Mouse (Mus musculus): ENCODE results near the gene Olfr564. TPM values are rescaled to one million over a fixed set of nuclear protein-coding genes. Genes with fewer than 3 reads are reported as not detected.

Gene Olfr564
- not detected for total RNA-seq (2021)
- long read RNA-seq, experiment 1, result 0 reads
- long read RNA-seq, experiment 2, result 0 reads

GRCm38 (mm10) chr7:102803180-102803579 is at the start of gene Olfr564:
TSS of gene Olfr564 (plus strand) at chr7:102803480.
- DNase-seq (ENCODE audit: low spot score in 2 of 2), result no peak

- no peak for DNase-seq (ENCODE audit: low spot score in 2 of 2)
Observed at GRCm38 (mm10) chr7:102759266-102759665, 44.0 kb upstream of the Olfr564 start, which contains the start of the genes Olfr560 and Olfr78. TSS of gene Olfr560 (minus strand) at chr7:102759366. TSS of gene Olfr78 (minus strand) at chr7:102759471.

GRCm38 (mm10) chr7:102770921-102771320 is 32.4 kb upstream of the Olfr564 start, which contains the start of gene Olfr561:
TSS of gene Olfr561 (plus strand) at chr7:102771221.
- DNase-seq (ENCODE audit: low spot score in 2 of 2), result no peak

Other genes with a start within 250 kb of the Olfr564 start
- 1 to 10 TPM; 2.5 to 3.2 TPM for gene Trim21, start 238.0 kb upstream of the Olfr564 start, total RNA-seq (2021)
- 1 to 10 TPM; 2.8 to 2.9 TPM for gene Olfr550, start 232.0 kb upstream of the Olfr564 start, total RNA-seq (2021)
- not detected for gene Olfr551, start 211.6 kb upstream of the Olfr564 start, total RNA-seq (2021)
- under 1 TPM in 1 of 2 experiments, not detected in 1; 0.12 TPM for gene Olfr552, start 205.7 kb upstream of the Olfr564 start, total RNA-seq (2021)
- not detected for gene Olfr553, start 185.3 kb upstream of the Olfr564 start, total RNA-seq (2021)
- not detected for gene Olfr554, start 165.0 kb upstream of the Olfr564 start, total RNA-seq (2021)
- gene Olfr555, start 144.7 kb upstream of the Olfr564 start, total RNA-seq (2021), result not detected
- gene Olfr556, start 138.6 kb upstream of the Olfr564 start, total RNA-seq (2021), result under 1 TPM in 1 of 2 experiments, not detected in 1; 0.09 TPM
- 1 to 10 TPM; 5.5 to 6.4 TPM for gene Trim68, start 116.2 kb upstream of the Olfr564 start, total RNA-seq (2021)
- under 1 TPM; 0.19 to 0.21 TPM for gene Olfr557, start 107.6 kb upstream of the Olfr564 start, total RNA-seq (2021)
- under 1 TPM; 0.41 to 0.45 TPM for gene Olfr558, start 101.3 kb upstream of the Olfr564 start, total RNA-seq (2021)
- not detected for gene Olfr33, start 84.4 kb upstream of the Olfr564 start, total RNA-seq (2021)
- gene Olfr559, start 76.0 kb upstream of the Olfr564 start, total RNA-seq (2021), result not detected
- not detected for gene Olfr560, start 44.1 kb upstream of the Olfr564 start, total RNA-seq (2021)
- gene Olfr78, start 44.0 kb upstream of the Olfr564 start, total RNA-seq (2021), result under 1 TPM; 0.16 to 0.38 TPM
- under 1 TPM in 1 of 2 experiments, not detected in 1; 0.24 TPM for gene Olfr561, start 32.3 kb upstream of the Olfr564 start, total RNA-seq (2021)
- gene Olfr566, start 55.3 kb downstream of the Olfr564 start, total RNA-seq (2021), result not detected
- not detected for gene Olfr568, start 73.6 kb downstream of the Olfr564 start, total RNA-seq (2021)
- gene Olfr569, start 87.4 kb downstream of the Olfr564 start, total RNA-seq (2021), result not detected
- gene Olfr570, start 91.1 kb downstream of the Olfr564 start, total RNA-seq (2021), result under 1 TPM in 1 of 2 experiments, not detected in 1; 0.53 TPM
- gene Olfr571, start 114.1 kb downstream of the Olfr564 start, total RNA-seq (2021), result not detected
- not detected for gene Olfr572, start 120.9 kb downstream of the Olfr564 start, total RNA-seq (2021)
- gene Olfr573-ps1, start 139.1 kb downstream of the Olfr564 start, total RNA-seq (2021), result not detected
- not detected for gene Olfr574, start 145.0 kb downstream of the Olfr564 start, total RNA-seq (2021)
- gene Olfr575, start 155.3 kb downstream of the Olfr564 start, total RNA-seq (2021), result not detected
- gene Olfr576, start 159.2 kb downstream of the Olfr564 start, total RNA-seq (2021), result not detected
- not detected for gene Olfr577, start 172.5 kb downstream of the Olfr564 start, total RNA-seq (2021)
- not detected for gene Olfr578, start 185.8 kb downstream of the Olfr564 start, total RNA-seq (2021)
- not detected for gene Olfr582, start 234.5 kb downstream of the Olfr564 start, total RNA-seq (2021)
- not detected for gene Olfr583, start 247.8 kb downstream of the Olfr564 start, total RNA-seq (2021)

Data from layer of hippocampus, postnatal 14 days (tissue).